Mouse (Mus musculus) CD4-positive naive resting alpha-beta T cell, adult 76 days (primary cell): Measurements from ENCODE around the gene Ktn1. TPM values are rescaled to one million over a fixed set of nuclear protein-coding genes. Genes with fewer than 3 reads are reported as not detected.

Source experiments
- total RNA-seq: library from RNA; stranded (reverse); gene quantifications from one replicate; pipeline ENCODE4 v1.2.4, GENCODE M21; 2023

Ktn1 gene
- 64.0 TPM for total RNA-seq

DNA sequence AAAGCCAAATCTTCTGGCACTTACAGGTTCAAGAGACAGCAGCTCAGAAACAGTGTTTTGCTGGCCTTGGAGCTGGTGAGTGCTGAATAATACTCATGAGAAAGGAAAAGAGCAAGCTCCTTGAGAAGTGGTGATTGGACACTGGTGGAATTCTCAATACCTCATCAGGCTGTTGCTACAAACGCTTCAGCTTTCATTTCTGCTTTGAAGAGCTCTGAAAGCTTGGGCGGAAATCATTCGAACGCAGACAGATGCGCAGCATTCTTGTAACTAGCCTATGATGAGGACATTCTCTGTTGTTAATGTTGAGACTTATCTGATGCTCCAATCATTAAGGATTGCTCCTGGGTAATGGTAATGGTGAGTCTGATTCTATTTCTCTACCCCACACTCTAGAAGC is at the start of gene Ktn1:
Ktn1 (plus strand) TSS at position 231 of the 400 bp plus-strand sequence.

Other genes with a start within 250 kb of the Ktn1 start
- gene Dlgap5, start 230.0 kb upstream of the Ktn1 start, total RNA-seq = 4.4 TPM
- gene Fbxo34, start 198.0 kb upstream of the Ktn1 start, total RNA-seq = 21.1 TPM
- 28.3 TPM for gene Atg14, start 77.8 kb upstream of the Ktn1 start, total RNA-seq